Mouse (Mus musculus) hindbrain, embryonic 15.5 days (tissue): Measurements from ENCODE around the gene Agfg2. TPM values are rescaled to one million over a fixed set of nuclear protein-coding genes. Genes with fewer than 3 reads are reported as not detected.

ENCODE experiments used
- ATAC-seq: fragments of 200-750 bp; cut with Nextera tagmentation; 2 replicates; pipeline ENCODE4 v1.8.0; 2017; ENCODE audit warnings: low read depth, moderate number of reproducible peaks, moderate TSS enrichment; ENCODE audit not compliant: low FRiP score
- H3K27ac ChIP-seq: fragments of 300-500 bp; sonication (generic); replicated peaks from 2 replicates; pipeline ENCODE4 v1.5.1; 2015; ENCODE audit warnings: mild to moderate bottlenecking, inconsistent platforms
- H3K27me3 ChIP-seq: fragments of 300-500 bp; sonication (generic); 2 replicates; pipeline ENCODE4 v1.6.1; 2015; ENCODE audit warnings: control low read depth, inconsistent platforms
- H3K36me3 ChIP-seq: fragments of 300-500 bp; sonication (generic); 2 replicates; pipeline ENCODE4 v1.6.1; 2015; ENCODE audit warnings: control low read depth, inconsistent platforms
- H3K4me1 ChIP-seq: fragments of 300-500 bp; sonication (generic); replicated peaks from 2 replicates; pipeline ENCODE4 v1.6.1; 2015; ENCODE audit warnings: control low read depth, inconsistent platforms
- H3K4me2 ChIP-seq: fragments of 300-500 bp; sonication (generic); 2 replicates; pipeline ENCODE4 v1.6.1; 2015; ENCODE audit warnings: moderate library complexity, mild to moderate bottlenecking, inconsistent platforms
- H3K4me3 ChIP-seq: fragments of 300-500 bp; sonication (generic); 2 replicates; pipeline ENCODE4 v1.5.1; 2015; ENCODE audit warnings: mild to moderate bottlenecking, inconsistent platforms
- H3K9ac ChIP-seq: fragments of 300-500 bp; sonication (generic); 2 replicates; pipeline ENCODE4 v1.6.1; 2015; ENCODE audit warnings: inconsistent platforms
- H3K9me3 ChIP-seq: fragments of 300-500 bp; sonication (generic); 2 replicates; pipeline ENCODE4 v1.6.1; 2016; ENCODE audit warnings: control low read depth, inconsistent platforms
- WGBS: fragments of 180-500 bp; shearing (Covaris S2); methylation state at CpG from one replicate; pipeline ENCODE4 v1.1.7; 2015; 5-methylcytosine and 5-hydroxymethylcytosine counted together
- polyA plus RNA-seq: library from polyadenylated mRNA; unstranded; fragments of >200 nt; fragmentation: Nextera tagmentation; extraction: Ambion mirVana; gene quantifications from 2 replicates; pipeline ENCODE4 v1.2.1, GENCODE M21; 2015

Agfg2 gene
- polyA plus RNA-seq, 1 experiment from 2014 or later, result 20.3 TPM

- H3K9ac ChIP-seq, result no peak overlapping the region
- no peaks in the 10 kb centered on the region for H3K36me3 ChIP-seq
- H3K4me2 ChIP-seq, result no peak overlapping the region
- no peak for ATAC-seq
- no peaks in the 10 kb centered on the region for H3K9me3 ChIP-seq
- H3K4me3 ChIP-seq, result no peak overlapping the region
- no peaks in the 10 kb centered on the region for H3K27me3 ChIP-seq
- no peak overlapping the region for H3K27ac ChIP-seq
- H3K4me1 ChIP-seq, result peaks cover 23% of the 10 kb centered on the region
- 86% methylated on average over 3 of the region's 3 CpGs for WGBS
Observed at GRCm38 (mm10) chr5:137678736-137679135, 5.8 kb downstream of the Agfg2 start.

GRCm38 (mm10) chr5:137677859-137678258 is 6.7 kb downstream of the Agfg2 start:
- Histone ChIP-seq H3K4me1 (peaks cover 14% of the 10 kb centered on the region), H3K9me3 (no peaks in the 10 kb centered on the region), H3K9ac (no peak overlapping the region), H3K27ac (no peak overlapping the region), H3K27me3 (no peaks in the 10 kb centered on the region), H3K4me2 (no peak overlapping the region), H3K36me3 (no peaks in the 10 kb centered on the region), H3K4me3 (no peak overlapping the region)
- no peak for ATAC-seq
- WGBS, result 97% methylated on average over 8 of the region's 8 CpGs

- Histone ChIP-seq H3K4me1 (peaks cover 9% of the 10 kb centered on the region; the same call in 1 of the 2 replicates), H3K4me2 (no peak overlapping the region), H3K4me3 (no peak overlapping the region), H3K9me3 (no peaks in the 10 kb centered on the region), H3K27me3 (no peaks in the 10 kb centered on the region), H3K27ac (no peak overlapping the region), H3K9ac (no peak overlapping the region), H3K36me3 (no peaks in the 10 kb centered on the region)
- no peak for ATAC-seq
- WGBS, result 94% methylated on average over 8 of the region's 8 CpGs
Observed at GRCm38 (mm10) chr5:137674786-137675185, 9.7 kb downstream of the Agfg2 start.

GRCm38 (mm10) chr5:137673015-137673414 is 11.5 kb downstream of the Agfg2 start:
- Histone ChIP-seq H3K36me3 (no peaks in the 10 kb centered on the region), H3K9ac (no peak overlapping the region), H3K9me3 (no peaks in the 10 kb centered on the region), H3K4me2 (no peak overlapping the region), H3K27me3 (no peaks in the 10 kb centered on the region), H3K4me1 (peaks cover 9% of the 10 kb centered on the region; the same call in 1 of the 2 replicates), H3K4me3 (no peak overlapping the region), H3K27ac (no peak overlapping the region)
- no peak for ATAC-seq
- 93% methylated on average over 6 of the region's 6 CpGs for WGBS

- Histone ChIP-seq H3K27me3 (no peaks in the 10 kb centered on the region), H3K36me3 (no peaks in the 10 kb centered on the region), H3K27ac (no peak overlapping the region), H3K4me1 (peaks cover 9% of the 10 kb centered on the region; the same call in 1 of the 2 replicates), H3K4me3 (no peak overlapping the region), H3K9ac (no peak overlapping the region), H3K9me3 (no peaks in the 10 kb centered on the region), H3K4me2 (no peak overlapping the region)
- ATAC-seq, result no peak
- WGBS, result 81% methylated on average over 5 of the region's 5 CpGs
Observed at GRCm38 (mm10) chr5:137672361-137672760, 12.2 kb downstream of the Agfg2 start.

GRCm38 (mm10) chr5:137671443-137672240 is 12.9 kb downstream of the Agfg2 start:
- Histone ChIP-seq H3K27me3 (no peaks in the 10 kb centered on the region), H3K4me3 (no peak overlapping the region), H3K4me1 (peaks cover 9% of the 10 kb centered on the region; the same call in 1 of the 2 replicates), H3K9me3 (no peaks in the 10 kb centered on the region), H3K27ac (no peak overlapping the region), H3K4me2 (no peak overlapping the region), H3K9ac (no peak overlapping the region), H3K36me3 (peaks cover 5% of the 10 kb centered on the region)
- ATAC-seq, result no peak
- 44% methylated on average over 9 of the region's 9 CpGs for WGBS

- ATAC-seq, result no peak
- no peaks in the 10 kb centered on the region for H3K9me3 ChIP-seq
- WGBS, result 92% methylated on average over 1 of the region's 1 CpGs
- H3K4me3 ChIP-seq, result no peak overlapping the region
- peaks cover 18% of the 10 kb centered on the region for H3K36me3 ChIP-seq
- H3K27me3 ChIP-seq, result no peaks in the 10 kb centered on the region
- no peak overlapping the region for H3K9ac ChIP-seq
- H3K27ac ChIP-seq, result no peak overlapping the region; the same call in 1 of the 2 replicates
- no peak overlapping the region for H3K4me2 ChIP-seq
- H3K4me1 ChIP-seq, result peaks cover 9% of the 10 kb centered on the region; the same call in 1 of the 2 replicates
Observed at GRCm38 (mm10) chr5:137670240-137670639, 14.3 kb downstream of the Agfg2 start.

- 64% methylated on average over 10 of the region's 10 CpGs for whole genome bisulfite sequencing
- H3K4me2 ChIP-seq, result no peak overlapping the region
- peaks cover 25% of the 10 kb centered on the region for H3K36me3 ChIP-seq
- H3K27ac ChIP-seq, result peak overlapping the region; percentile 51; the same call in 1 of the 2 replicates
- H3K4me1 ChIP-seq, result peaks cover 9% of the 10 kb centered on the region; the same call in 1 of the 2 replicates
- H3K9ac ChIP-seq, result no peak overlapping the region
- H3K9me3 ChIP-seq, result no peaks in the 10 kb centered on the region
- no peak overlapping the region for H3K4me3 ChIP-seq
- ATAC-seq, result no peak
- no peaks in the 10 kb centered on the region for H3K27me3 ChIP-seq
Observed at GRCm38 (mm10) chr5:137668971-137669370, 15.6 kb downstream of the Agfg2 start.

- no peak overlapping the region for H3K4me3 ChIP-seq
- no peak for ATAC-seq
- WGBS, result 74% methylated on average over 9 of the region's 9 CpGs
- H3K36me3 ChIP-seq, result peaks cover 50% of the 10 kb centered on the region
- H3K27me3 ChIP-seq, result no peaks in the 10 kb centered on the region
- H3K9ac ChIP-seq, result no peak overlapping the region
- H3K4me2 ChIP-seq, result no peak overlapping the region
- no peaks in the 10 kb centered on the region for H3K9me3 ChIP-seq
- H3K27ac ChIP-seq, result no peak overlapping the region
- no peaks in the 10 kb centered on the region for H3K4me1 ChIP-seq
Observed at GRCm38 (mm10) chr5:137663057-137663456, 21.5 kb downstream of the Agfg2 start.

- 94% methylated on average over 6 of the region's 6 CpGs for WGBS
Observed at GRCm38 (mm10) chr5:137660064-137660688, 24.4 kb downstream of the Agfg2 start.

GRCm38 (mm10) chr5:137656977-137657376 is 27.5 kb downstream of the Agfg2 start:
- H3K4me1 ChIP-seq, result 0 out of 2 replicates have a peak, but pooled peaks cover 3% of the 10 kb centered on the region
- no peak overlapping the region for H3K9ac ChIP-seq
- no peak overlapping the region for H3K4me3 ChIP-seq
- H3K27ac ChIP-seq, result 0 out of 2 replicates have a peak overlapping the region, but pooled peaks have one; percentile 50
- no peaks in the 10 kb centered on the region for H3K9me3 ChIP-seq
- H3K27me3 ChIP-seq, result no peaks in the 10 kb centered on the region
- 27% methylated on average over 6 of the region's 6 CpGs for WGBS
- H3K36me3 ChIP-seq, result peaks cover 23% of the 10 kb centered on the region
- no peak overlapping the region for H3K4me2 ChIP-seq
- ATAC-seq, result peak; percentile 35; the same call in 1 of the 2 replicates

More at GRCm38 (mm10) chr5:137660064-137660688, 24.4 kb downstream of the Agfg2 start:
- Histone ChIP-seq H3K9ac (no peak overlapping the region), H3K9me3 (no peaks in the 10 kb centered on the region), H3K27ac (no peak overlapping the region), H3K36me3 (peaks cover 32% of the 10 kb centered on the region), H3K4me3 (no peak overlapping the region), H3K4me2 (no peak overlapping the region), H3K27me3 (no peaks in the 10 kb centered on the region), H3K4me1 (0 out of 2 replicates have a peak, but pooled peaks cover 3% of the 10 kb centered on the region)
- no peak for ATAC-seq

- Histone ChIP-seq H3K27me3 (no peaks in the 10 kb centered on the region), H3K4me2 (no peak overlapping the region), H3K36me3 (peaks cover 23% of the 10 kb centered on the region), H3K4me3 (no peak overlapping the region), H3K9me3 (no peaks in the 10 kb centered on the region), H3K4me1 (peaks cover 12% of the 10 kb centered on the region), H3K9ac (no peak overlapping the region), H3K27ac (no peak overlapping the region)
- ATAC-seq, result no peak
- 77% methylated on average over 7 of the region's 7 CpGs for WGBS
Observed at GRCm38 (mm10) chr5:137654746-137655145, 29.8 kb downstream of the Agfg2 start.
